Mouse (Mus musculus): Measurements from ENCODE around the gene Gins1.
"Not testable (repeated sequence)": the region's sequence is repeated elsewhere in the genome, so short reads cannot be mapped to it uniquely, and the experiment has no call there.

Gins1 gene

DNA sequence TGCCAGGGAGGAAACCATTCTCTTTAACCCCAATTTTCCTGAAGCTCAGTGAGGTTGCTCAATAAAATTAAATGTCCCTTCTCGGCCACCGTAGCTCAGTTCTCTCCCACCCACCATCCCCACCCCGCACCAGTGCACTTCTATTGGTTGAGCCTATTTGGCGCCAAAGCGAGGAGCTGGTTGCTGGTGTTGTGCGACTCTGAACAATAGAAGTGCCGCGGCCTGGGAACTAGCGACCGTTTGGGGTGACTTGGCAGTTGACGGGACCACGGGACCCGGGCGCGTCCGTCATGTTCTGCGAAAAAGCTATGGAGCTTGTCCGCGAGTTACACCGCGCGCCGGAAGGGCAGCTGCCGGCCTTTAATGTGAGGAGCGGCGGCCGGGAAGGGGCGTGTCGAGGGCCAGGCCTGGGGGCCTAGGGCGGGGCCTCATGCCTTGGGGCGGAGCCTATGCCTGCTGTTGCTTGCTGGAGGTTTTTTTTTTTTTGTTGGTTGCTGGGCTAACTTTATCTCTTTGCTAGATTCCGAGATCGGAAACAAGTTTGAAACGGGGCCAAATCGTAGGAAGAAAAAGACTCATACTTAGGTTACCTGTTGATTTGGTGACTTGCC, 4.3 kb downstream of the Gins1 start:
- DNase-seq (ENCODE audit: low read depth, low spot score) = peak; percentile 98

DNA sequence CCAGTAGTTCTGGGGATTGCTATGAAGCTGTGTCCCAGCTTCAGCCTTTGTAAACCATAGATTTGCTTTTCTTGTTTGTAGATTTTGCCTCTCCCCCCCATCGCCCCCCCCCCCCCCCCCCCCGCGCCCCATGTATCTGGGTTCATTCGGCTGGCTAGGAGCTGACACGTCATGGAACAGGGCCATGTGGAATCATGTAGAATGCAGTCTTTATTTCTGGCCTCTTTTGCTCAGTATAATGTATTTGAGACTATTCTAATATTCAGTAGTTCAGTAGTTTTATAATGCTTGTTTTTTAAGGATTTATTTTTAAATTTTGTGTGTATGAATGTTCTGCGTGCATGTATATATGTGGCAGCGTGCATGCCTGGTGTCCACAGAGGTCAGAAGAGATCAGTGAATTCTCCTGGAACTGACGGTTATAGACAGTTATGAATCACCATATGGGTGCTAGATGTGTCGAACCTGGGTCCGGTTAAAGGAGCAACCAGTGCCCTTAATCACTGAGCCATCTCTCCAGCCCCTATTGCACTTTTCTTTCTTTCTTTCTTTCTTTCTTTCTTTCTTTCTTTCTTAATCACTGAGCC, 5.2 kb downstream of the Gins1 start:
- DNase-seq (ENCODE audit: low read depth, low spot score) = peak; percentile 45

DNA sequence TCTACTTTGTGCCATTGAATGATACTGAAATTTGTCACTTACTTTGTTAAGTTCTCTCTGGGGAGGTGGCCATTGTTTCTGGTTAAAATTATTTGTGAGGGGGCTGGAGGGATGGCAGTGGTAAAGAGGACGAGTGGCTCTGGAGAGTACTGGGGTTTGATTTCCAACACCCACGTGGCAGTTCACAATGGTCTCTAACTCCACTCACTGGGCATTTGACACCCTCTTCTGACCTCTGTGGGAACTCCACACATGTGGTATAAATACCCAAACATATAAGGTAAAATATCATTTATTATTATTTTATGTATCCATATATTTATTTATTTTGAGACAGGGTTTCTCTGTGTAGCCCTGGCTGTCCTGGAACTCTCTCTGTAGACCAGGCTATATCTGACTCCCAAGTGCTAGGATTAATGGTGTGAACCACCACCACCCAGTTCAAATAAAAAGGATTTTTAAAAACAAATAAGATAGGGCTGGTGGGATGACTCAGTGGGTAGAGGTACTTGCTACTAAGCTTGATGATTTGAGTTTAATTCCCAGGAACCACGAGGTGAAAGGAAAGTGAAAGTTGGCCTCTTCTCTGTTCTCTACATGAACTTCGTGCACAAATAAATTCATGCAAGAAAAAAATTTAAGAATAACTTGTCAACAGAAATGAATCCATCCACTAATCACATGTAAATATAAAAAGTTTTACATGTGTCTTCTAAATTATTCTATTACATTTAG, 9.7 kb downstream of the Gins1 start:
- no peak for DNase-seq (ENCODE audit: low read depth, low spot score)

- DNase-seq (ENCODE audit: low read depth, low spot score) = no peak
Observed at GRCm38 (mm10) chr2:150915786-150916185, 10.6 kb downstream of the Gins1 start.

GRCm38 (mm10) chr2:150918720-150919119, 13.5 kb downstream of the Gins1 start:
- no peak for DNase-seq (ENCODE audit: low read depth, low spot score)

DNA sequence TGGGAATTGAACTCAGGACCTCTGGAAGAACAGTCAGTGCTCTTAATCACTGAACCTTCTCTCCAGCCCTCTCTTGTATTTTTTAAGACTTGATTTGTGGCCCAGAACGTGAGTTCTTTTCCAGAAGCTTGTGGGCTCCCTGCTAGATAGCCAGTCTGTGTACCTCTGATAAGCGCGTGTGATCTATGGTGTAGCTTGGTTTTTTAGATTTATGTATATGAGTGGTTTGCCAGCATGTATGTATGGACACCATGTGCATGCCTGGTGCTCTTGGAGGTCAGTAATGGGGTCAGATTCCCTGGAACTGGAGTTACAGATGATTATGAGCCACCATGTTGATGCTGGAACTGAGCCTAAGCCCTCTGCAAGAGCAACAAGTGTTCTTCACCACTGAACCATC, 15.3 kb downstream of the Gins1 start:
- DNase-seq (ENCODE audit: low read depth, low spot score) = no peak

DNA sequence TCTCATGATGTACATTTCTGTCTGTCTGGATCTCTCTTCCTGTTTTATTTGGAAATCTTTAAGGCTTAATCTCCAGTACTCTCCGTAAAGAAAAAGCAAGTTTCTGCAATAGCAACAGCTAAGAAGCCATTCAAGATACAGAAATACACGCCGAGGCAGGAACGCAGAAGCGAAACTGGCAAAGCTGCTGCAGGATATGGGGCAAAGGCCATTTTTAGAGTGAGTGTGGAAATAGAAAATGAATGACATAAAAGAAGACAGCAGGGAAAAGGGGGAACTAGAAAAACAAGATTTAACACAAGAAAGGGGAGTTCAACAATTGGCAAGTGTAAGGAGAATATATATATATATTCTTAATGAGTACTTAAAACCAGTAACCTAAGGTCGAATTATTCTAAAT, 16.5 kb downstream of the Gins1 start:
- no peak for DNase-seq (ENCODE audit: low read depth, low spot score)

DNA sequence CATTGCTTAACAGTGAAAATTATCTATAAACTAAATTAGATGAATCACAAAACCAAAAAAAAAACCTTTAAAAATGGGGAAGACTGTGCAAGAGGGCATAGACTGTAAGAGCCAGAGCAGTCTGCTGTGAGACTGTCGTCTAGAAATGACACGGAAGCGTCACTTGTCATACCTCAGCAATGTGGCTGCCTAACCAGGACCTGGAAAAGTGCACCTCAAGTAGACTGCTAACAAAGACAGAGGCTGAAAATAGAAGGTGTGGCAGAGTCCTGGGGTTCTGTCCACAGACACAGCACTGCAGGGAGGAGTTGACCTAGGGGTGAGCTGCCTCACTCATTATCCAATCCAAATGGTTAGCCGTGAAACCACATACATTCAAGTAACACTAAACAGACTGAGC, 17.0 kb downstream of the Gins1 start:
- no peak for DNase-seq (ENCODE audit: low read depth, low spot score)

- DNase-seq (ENCODE audit: low read depth, low spot score) = no peak
Observed at GRCm38 (mm10) chr2:150923026-150923425, 17.8 kb downstream of the Gins1 start.

- DNase-seq (ENCODE audit: low read depth, low spot score) = no peak
Observed at GRCm38 (mm10) chr2:150923505-150923904, 18.3 kb downstream of the Gins1 start.

DNA sequence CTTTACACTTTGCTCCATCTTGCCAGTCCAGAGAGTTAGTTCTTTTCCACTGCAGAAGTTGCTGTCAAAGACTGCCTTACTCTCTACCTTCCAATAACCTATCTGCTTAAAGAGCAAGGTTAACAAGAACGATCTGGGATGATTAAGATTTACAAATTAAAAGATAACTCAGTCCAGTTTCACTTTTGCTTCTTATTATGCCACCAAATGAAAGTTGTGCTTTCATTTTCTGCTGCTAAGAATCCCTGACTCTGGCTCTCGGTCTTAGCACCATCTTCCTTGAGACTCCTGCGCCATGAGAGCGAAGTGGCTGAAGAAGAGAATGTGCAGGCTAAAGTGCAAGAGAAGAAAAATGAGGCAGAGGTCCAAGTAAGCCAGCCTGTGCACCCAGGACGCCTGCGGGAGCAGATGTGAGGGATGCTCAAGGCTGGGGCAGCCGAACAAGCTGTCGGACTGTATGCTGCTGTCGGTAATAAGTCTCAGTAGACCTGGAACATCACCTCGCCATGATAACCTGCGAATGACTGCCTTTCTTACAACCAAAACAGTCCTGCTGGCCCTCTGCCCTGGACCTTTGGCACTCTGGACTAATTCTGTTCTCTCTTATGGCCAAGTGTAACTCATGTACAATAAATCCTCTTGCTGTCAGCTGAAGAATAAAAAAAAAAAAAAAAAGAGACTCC, 22.0 kb downstream of the Gins1 start:
- no peak for DNase-seq (ENCODE audit: low read depth, low spot score)

GRCm38 (mm10) chr2:150929156-150929555, 24.0 kb downstream of the Gins1 start:
- DNase-seq (ENCODE audit: low read depth, low spot score) = no peak

DNA sequence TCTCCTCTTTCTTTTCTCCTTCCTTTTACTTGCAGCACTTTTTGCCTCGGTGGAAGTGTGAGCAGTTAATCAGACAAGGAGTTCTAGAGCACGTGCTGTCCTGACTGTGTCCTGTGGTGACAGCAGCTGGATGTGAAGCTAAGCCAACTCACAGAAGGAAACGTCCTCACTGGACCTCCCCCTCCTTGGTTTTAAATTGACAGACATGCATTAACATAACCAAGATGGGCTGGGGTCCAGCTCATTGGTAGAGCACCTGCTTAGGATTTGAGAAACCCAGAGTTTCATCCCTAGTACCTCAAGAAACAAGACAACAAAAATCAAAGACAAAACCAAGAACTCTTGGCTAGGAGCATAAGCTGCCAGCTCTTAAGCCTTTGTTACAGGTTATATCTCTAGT, 25.6 kb downstream of the Gins1 start:
- no peak for DNase-seq (ENCODE audit: low read depth, low spot score)

DNA sequence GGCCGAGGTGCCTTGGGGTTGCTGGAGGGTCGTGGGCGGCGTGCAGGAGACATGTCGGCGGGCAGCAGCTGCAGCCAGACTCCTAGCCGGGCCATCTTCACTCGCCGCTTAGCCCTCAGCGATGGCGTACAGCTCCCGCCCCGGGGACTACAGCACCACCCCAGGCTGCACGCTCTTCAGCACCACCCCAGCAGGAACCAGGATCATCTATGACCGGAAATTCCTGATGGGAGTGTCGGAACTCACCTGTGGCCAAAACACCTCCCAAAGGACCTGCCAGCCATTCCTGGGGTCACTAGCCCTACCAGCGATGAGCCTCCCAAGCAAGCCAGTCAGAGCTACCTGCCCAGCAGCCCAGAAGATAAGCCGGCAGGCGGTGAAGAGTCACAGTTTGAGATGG, 28.3 kb downstream of the Gins1 start:
- no peak for DNase-seq (ENCODE audit: low read depth, low spot score)

- no peak for DNase-seq (ENCODE audit: low read depth, low spot score)
Observed at GRCm38 (mm10) chr2:150934659-150935058, 29.5 kb downstream of the Gins1 start.

DNA sequence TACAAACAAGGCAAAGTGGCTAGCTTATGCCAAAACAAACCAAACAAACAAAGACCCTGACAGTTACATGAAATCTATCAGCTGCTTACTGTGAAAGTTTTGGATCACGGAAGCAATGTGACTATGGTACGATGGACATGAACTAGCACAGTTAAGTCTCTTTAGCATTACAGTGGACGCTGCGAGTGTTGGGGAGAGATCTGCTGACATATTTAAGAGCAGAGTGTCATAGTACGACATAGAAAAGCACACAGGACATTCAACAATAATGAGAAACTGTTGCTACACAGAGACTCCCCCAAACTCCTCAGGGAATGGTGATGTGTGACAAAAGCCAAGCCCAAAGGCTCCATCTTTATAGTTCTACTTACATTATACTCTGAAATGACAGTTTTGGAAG, 38.8 kb downstream of the Gins1 start:
- no peak for DNase-seq (ENCODE audit: low read depth, low spot score)

- not testable (repeated sequence) for DNase-seq (ENCODE audit: low read depth, low spot score)
Observed at GRCm38 (mm10) chr2:150947341-150947740, 42.1 kb downstream of the Gins1 start.

DNA sequence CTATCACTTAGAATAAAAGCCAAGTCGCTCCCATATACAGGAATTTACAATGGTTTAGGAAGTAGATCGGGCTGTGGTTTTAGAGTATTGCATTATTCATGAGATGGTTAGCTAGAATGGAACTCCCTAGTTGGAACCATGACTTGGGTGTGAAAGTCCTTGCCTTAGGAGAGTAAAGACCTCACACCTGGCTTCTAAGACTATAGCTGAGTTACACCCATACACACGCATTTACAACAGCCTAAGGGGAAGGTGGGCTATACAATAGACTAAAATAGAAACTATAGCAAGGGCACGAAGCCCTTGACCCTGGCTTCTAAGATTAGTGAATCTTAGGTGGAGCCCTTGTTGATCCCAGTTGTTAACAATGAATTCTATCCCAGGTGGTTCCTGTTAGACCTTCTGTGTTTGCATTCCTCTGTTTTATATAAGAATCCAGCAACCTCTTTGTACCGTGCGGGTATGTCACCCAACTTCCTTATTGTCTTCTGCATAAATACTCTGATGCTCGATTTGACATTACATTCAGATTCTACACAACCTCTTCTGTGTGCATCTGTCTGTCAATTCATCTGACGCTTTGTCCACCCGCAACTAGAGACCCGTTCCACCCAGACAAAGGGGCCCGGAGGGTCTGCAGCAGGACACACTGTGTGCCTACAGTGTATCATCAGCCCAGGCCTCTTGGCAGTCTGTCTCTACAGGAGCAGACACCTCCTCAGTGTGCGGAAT, 42.8 kb downstream of the Gins1 start:
- not testable (repeated sequence) for DNase-seq (ENCODE audit: low read depth, low spot score)

DNA sequence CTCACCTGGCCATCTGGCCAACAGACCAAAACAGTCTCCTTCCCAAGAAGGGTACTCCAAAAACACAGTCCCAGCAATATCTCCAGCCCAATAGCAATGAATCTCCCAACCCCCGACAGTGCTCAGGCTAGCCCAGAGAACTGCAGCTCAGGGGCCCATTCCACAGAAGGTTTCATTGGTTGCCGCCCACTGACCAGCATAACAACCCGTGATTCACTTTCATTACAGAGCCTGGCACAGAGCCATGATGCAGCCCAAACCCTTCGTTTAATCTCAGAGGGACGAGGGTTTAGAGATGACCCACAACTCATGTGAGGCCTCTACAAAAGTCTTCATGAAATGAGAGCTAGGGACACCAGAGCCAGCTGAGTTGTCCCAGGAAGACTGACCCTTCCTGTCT, 43.6 kb downstream of the Gins1 start:
- no peak for DNase-seq (ENCODE audit: low read depth, low spot score)

GRCm38 (mm10) chr2:150949652-150950051, 44.5 kb downstream of the Gins1 start:
- DNase-seq (ENCODE audit: low read depth, low spot score) = no peak

DNA sequence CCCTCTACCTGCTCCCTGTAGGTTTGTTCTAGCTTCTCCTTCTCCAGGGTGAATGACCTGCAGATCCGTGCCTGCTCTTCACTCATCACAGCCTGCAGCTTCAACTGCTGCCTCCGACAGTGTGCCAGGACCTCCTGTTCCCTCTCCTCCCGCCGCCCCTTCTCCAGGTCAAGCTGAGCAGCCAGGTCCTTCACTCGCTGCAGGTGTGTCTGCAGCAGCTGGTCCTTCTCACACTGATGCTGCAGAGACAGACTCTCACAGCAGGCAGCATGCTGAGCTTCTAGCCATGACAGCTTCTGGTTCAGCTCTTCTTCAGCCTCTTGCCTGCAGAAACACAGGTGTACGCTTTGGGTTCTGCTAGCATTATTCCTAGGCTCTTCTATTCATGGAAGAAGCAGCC, 44.9 kb downstream of the Gins1 start:
- DNase-seq (ENCODE audit: low read depth, low spot score) = no peak

DNA sequence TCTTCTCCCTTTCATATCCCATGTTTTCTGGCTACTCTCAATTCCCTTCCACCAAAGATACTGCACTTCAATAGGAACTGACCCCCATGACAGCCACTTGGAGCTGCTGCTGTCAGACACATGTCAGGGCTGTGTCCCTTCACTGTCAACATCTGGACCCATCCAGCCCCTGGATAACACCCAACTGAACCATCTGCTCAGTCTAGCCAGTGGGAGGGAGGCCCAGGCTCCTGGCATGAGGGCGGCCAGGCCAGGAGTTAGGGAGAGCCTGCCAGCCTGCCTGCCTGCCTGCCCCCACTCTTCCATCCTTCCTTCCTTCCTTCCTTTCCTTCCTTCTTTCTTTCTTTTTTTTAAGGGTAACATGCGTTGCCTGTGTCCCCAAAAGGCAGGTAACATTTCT, 46.0 kb downstream of the Gins1 start:
- DNase-seq (ENCODE audit: low read depth, low spot score) = no peak

Data from 3T3-L1 (cell line).